Mouse (Mus musculus): ENCODE results near the gene Ptpn5. TPM values are rescaled to one million over a fixed set of nuclear protein-coding genes. Genes with fewer than 3 reads are reported as not detected.

Ptpn5 gene
- total RNA-seq, 2 experiments from 2014 or later = 0.20 TPM; not detected in 1

DNA sequence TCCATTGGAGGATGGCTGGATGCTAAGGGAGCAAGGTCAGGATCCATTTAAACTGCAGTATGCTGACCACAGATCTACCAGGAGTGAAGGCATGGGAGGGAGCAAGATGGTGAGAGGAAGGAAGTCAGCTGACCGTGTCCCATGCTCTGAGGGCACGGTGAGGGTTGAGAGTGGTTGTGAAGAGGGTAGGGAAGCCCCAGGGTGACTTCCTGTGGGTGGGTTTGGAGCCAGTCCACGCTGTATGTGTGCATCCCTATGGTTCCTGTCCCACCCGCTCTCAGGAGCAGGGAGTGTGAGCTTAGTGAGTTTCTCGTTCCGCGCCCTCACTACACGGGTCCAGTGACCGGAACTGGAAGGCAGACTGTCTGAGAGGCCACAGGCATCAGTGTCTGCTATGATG lies 77.7 kb downstream of the Ptpn5 start:
- DNase-seq = no peak

- no peak for DNase-seq
These were observed 78.8 kb downstream of the Ptpn5 start for GRCm38 (mm10) chr7:47054666-47055065.

DNA sequence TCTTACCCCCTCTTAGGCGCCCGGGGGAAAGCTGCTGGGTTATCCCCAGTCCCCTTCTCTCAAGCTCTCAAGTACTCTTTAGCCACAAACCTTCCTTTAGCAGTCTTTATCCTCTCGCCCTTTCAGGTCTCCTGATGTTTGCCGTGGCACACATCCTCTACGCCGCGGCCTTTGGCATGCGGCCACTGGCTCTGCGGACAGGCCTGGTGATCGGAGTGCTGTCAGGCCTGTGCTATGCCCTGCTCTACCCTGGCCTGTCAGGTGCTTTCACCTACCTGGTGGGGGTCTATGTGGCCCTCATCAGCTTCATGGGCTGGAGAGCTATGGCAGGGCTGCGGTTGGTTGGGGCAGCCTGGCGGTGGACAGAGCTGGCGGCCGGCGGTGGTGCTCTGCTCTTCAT lies 80.2 kb downstream of the Ptpn5 start:
- DNase-seq = no peak

DNA sequence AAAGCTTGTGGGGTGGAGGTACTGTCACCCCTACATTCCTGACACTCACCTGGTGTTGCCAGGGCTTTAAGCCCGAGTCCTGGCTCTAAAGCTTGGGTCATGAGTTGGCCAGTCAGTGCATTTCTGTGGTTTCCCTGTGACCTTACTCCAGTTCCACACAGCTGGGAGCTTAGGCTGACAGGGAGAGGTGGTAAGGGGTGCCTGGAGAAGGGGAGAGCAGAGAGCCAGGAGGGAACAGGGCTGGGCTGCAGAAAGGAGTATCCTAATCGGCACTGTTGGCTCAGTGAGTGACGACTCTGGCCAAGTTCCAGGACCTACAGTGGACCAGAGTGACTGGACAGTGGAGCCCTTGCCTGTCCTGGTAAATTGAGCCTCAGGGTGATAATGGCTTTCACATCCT lies 81.2 kb downstream of the Ptpn5 start:
- DNase-seq = peak; percentile 50

- peak; percentile 50 for DNase-seq
These were observed 81.9 kb downstream of the Ptpn5 start for GRCm38 (mm10) chr7:47051404-47052151.

DNA sequence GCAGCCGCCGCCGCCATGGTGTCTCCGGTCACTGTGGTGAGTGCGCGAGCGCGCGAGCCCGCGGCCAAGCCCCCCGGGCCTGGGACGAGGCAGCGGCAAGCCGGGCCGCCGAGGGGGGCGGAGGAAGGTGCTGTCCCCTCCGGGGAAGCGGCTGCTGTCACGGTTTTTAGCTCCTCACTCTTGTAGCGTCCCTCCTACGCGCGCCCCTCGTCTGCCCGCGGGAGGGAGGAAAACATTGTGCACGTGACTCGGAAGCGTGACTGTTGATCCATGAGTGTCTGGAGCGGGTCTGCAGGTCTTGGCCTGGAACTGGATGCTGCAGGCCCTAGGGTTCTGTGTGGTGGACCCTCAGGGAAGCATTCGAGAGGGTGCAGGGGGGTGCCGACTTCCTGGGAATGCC lies 82.7 kb downstream of the Ptpn5 start:
- no peak for DNase-seq

DNA sequence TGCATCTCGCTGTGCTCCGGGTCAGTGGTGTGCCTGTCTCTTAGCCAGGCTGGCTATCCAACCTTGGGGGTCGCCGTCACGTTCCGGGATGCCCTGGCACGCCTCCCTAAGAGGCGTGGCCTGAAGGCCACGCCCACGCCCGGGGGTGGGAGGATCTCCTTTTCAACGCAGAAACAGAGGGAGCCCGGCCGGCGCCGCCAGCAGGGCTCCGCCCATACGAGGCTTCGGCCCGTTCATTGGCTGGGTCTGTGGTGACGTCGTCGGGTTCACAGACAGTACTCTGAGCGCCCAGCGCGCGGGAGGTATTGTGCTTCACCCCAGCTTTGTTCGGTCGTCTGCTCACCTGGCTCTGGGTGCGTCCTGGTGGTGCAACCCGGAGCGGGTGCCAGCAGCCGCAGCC lies 83.1 kb downstream of the Ptpn5 start, which contains the start of gene Tmem86a:
Gene Tmem86a, plus strand, starts transcription at position 236 of the 400 bp plus-strand sequence.
- DNase-seq = peak; percentile 90

- DNase-seq = no peak
These were observed 90.5 kb downstream of the Ptpn5 start for GRCm38 (mm10) chr7:47042823-47043490.

- DNase-seq = no peak
These were observed 91.4 kb downstream of the Ptpn5 start for GRCm38 (mm10) chr7:47042121-47042520.

DNA sequence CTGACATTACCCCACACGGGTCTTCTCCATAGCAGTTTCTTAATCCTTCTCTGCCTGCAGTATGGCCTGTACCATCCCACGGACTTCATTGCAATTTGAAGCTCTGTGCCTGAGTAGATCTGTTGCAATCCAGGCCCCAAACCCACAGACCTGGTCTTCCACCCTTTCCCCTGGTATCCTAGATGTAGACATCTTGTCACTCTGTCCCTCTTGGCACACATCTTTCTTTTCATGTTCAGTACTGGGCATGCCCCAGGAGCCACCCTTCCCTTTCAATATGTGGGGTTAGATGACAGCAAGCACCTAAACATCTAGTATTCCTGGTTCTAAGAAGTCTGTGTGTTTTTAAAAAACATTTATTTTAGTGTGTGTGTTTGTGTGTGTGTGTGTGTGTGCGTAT lies 91.8 kb downstream of the Ptpn5 start:
- no peak for DNase-seq

- no peak for DNase-seq
These were observed 98.1 kb downstream of the Ptpn5 start for GRCm38 (mm10) chr7:47035426-47035825.

- DNase-seq = no peak
These were observed 98.6 kb downstream of the Ptpn5 start for GRCm38 (mm10) chr7:47034785-47035384.

- no peak for DNase-seq
These were observed 102.1 kb downstream of the Ptpn5 start for GRCm38 (mm10) chr7:47031371-47031770.

DNA sequence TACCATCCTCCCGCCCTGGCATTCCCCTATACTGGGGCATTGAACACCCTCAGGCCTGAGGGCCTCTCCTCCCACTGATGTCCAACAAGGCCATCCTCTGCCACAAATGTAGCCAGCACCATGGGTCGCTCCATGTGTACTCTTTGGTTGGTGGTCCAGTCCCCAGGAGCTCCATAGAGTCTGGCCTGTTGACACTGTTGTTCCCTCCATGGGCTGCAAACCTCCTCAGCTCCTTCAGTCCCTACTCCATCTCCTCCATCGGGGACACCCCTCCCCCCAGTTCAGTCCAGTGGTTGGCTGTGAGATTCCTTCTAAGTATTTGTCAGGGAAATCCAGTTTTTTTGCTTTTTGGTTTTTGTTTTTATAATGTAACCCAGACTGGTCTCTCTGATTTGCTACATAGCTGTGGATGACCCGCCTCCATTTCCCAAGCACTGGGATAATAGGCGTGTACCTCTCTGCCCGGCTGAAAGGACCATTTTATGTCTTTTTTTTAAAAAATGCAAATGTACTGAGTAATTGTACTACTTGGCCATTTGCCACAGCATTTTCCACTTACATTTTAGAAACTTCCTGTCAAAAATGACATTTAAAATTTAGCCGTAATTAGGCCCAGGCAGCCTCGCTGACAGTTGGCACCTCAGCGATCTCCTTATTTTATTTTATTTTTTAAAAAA lies 102.8 kb downstream of the Ptpn5 start:
- DNase-seq = no peak

Small RNA genes lying within 50 kb of the gene (microRNA-seq; reads per million reads assigned to microRNA genes)
- gene Mir7056 = 0 to 0.50 reads per million in 2 experiments

Other genes with a start within 250 kb of the Ptpn5 start
- 10 to 100 TPM; 50.2 to 57.1 TPM for gene Tsg101, start 213.7 kb downstream of the Ptpn5 start, total RNA-seq (2021)
- 10 to 100 TPM; 11.5 to 14.9 TPM for gene Uevld, start 175.2 kb downstream of the Ptpn5 start, total RNA-seq (2021)
- gene Gm9999, start 150.1 kb downstream of the Ptpn5 start, total RNA-seq (2021) = not detected
- 10 to 100 TPM in 1 of 2 experiments, 1 to 10 TPM in 1; 9.9 to 13.1 TPM for gene Spty2d1, start 125.3 kb downstream of the Ptpn5 start, total RNA-seq (2021)
- 1 to 10 TPM; 8.2 to 9.0 TPM for gene Tmem86a, start 83.1 kb downstream of the Ptpn5 start, total RNA-seq (2021)
- gene Mrgpra6, start 71.2 kb upstream of the Ptpn5 start, total RNA-seq (2021) = not detected
- not detected for gene Mrgpra9, start 119.2 kb upstream of the Ptpn5 start, total RNA-seq (2021)
- not detected for gene Mrgpra1, start 220.6 kb upstream of the Ptpn5 start, total RNA-seq (2021)